Mouse (Mus musculus) spleen, adult 12 weeks (tissue): ENCODE results near the gene Samd7.
"Not testable (repeated sequence)": the region's sequence is repeated elsewhere in the genome, so short reads cannot be mapped to it uniquely, and the experiment has no call there.

Experiments used
- DNase-seq: peaks from one replicate; pipeline ENCODE4 v3.0.0; 2022; ENCODE audit warnings: low spot score

The Samd7 gene

DNA sequence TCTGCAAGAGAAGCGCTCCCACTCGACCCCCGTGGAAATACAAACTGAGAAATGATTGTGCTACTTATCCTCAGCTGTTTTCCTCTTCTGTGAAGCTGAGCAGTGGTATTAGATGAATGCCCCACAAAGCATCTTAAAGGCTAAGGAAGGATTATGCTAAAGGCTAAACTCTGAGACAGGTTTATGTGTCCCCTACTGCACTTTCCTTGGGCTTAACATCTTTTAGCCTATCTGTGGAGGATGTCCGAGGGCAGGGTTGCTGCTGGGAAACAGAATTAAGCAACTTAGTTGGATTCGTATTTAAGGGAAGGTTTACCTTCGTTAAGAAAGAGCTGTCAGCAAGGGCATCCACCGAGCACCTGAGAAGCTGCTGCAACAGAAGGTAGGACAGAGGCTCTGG lies at the start of gene Samd7:
TSS of gene Samd7 (plus strand) at position 288 of the 400 bp plus-strand sequence.
- no peak for DNase-seq

DNA sequence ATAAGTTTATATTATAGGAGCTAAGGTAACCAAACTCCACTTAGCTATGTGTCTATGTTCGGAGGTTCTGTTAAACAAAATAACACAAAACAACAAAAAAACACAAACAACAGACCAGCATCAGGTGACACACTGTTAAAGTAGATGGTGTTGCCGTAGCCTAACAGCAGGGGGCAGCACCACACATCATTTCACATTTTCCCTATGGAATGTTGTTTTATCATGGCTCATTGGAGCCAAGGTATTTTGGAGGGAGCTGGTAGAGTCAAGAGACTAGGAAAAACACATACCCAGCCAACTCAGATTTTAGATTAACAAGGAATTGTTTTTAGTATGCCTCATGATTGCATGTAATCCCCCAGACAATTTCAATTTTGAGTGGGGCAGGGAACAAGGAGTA lies 49.7 kb upstream of the Samd7 start:
- DNase-seq: no peak

DNA sequence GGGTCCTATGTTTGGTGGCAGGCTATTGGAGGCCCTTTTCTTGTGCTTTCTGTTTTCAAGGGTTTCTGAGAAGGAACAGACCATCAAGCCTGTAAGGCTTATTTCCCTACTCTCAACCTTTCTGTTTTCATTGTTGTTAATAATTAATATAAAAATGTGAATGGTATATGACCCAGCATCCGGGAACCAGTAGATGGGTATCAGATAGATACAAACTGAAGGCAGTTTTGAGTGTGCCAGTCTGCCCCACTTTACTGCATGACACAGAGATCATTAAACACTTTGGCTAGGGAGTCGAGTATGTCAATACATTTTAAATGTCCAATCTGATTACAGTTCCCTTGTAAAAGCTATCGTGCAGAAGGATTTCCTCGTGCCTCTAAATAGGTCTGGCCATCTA lies 48.2 kb upstream of the Samd7 start:
- DNase-seq: no peak

DNA sequence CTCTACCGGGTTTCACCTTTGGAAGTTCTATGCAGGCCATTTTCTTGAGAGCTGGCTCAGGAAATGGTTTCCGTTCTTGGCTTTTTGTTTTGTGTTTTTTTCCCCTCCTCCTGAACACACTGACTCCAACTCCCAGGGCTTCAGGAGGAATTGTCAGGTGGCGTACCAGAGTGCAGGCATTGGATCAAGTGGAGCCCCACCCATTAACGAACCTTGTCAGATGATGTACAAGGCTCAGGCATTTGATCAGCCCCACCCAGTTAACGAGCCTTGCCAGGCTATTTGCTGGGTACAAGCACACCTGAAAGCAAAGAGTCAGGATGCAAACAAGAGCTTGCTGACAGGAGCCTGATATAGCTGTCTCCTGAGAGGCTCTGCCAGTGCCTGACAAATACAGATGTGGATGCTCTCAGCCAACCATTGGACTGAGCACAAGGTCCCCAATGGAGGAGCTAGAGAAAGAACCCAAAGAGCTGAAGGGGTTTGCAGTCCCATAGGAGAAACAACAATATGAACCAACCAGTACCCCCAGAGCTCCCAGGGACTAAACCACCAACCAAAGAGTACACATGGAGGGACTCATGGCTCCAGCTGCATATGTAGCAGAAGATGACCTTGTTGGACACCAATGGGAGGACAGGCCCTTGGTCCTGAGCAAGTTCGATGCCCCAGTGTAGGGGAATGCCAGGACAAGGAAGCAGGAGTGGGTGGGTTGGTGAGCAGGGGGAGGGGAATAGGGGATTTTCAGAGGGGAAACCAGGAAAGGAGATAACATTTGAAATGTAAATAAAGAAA lies 46.2 kb upstream of the Samd7 start, which contains the start of gene Lrrc31:
TSS of gene Lrrc31 (minus strand) at position 133 of the 795 bp plus-strand sequence.
- DNase-seq: not testable (repeated sequence)

DNA sequence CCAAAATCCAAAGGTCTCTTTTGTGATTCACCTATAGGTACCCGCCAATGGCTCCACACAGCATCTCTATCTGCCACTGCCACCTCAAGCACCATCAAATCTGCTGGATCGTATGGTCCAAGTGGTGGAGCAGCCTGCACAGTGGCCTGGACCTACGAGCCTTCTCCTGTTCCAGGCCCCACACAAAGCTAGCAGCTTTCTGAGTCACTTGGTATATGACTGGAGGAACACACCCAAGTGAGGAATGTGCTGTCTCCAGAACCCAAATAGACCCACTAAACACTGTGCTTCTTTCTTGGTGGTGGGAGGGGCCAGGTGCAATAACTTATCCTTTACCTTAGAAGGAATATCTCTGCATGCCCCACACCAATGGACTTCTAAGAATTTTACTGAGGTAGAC lies 40.1 kb upstream of the Samd7 start:
- DNase-seq: no peak

DNA sequence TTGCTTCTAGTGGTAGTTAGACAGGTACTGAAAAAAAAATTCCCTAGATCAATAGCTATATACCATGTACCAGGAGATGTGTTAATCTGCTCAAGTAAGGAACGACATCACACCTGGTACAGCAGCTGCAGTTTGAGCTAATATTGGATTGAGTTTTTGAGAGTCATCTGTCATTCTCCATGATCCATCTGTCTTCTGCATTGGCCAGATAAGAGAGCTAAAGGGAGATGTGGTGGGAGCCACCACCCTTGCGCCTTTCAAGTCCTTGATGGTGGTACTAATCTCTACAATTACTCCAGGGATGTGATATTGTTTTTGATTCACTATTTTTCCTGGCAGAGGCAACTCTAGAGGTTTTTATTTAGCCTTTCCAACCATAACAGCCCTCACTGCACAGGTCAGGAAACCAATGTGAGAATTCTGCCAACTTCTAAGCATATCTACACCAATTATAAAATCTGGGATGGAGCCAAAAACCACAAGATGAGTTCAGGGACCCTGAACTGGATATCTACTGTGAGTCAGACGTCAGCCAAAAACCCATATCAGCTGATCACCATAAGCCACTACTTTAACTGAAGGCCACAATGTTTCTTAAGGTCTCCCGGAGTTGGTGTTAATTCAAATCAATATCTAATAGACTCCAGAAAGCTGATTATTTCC lies 39.3 kb upstream of the Samd7 start:
- peak; percentile 0 for DNase-seq

DNA sequence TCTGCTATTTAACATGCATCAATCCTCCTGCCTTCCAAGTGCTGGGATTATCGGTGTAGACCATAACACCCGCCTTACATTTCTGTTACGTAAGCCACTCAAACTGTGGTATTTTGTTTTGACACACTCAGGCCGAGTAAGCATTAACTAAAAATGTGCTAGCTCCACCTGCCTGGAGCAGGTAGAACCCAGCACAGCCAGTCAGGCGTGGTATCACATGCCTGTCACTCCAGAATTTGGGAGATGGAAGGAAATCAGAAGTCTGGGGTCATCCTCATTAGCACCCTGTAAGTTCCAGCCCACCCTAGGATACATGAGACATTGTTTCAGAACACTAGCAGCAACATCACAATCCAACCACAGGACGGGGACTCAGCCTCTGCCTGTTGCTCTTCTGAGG lies 35.9 kb upstream of the Samd7 start:
- DNase-seq: no peak

DNA sequence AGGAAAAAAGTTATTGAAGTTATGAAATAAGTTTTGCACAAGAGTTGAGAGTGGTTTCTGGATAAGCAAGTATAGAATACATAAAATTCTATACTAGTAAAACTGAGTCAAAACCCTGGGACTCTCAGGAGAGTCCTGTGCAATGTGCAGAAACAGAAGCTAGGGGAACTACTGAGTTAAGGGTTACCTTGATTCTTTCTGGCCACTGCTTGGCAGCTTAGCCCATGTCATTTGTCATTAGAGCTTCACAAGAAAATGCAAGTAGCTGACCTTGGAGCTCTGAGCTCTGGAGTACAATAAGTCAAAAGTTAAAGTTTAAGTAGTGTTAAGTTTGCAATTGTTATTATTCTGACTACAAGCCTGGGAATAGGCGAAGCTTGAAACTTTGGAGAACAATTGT lies 32.8 kb upstream of the Samd7 start:
- DNase-seq: no peak

DNA sequence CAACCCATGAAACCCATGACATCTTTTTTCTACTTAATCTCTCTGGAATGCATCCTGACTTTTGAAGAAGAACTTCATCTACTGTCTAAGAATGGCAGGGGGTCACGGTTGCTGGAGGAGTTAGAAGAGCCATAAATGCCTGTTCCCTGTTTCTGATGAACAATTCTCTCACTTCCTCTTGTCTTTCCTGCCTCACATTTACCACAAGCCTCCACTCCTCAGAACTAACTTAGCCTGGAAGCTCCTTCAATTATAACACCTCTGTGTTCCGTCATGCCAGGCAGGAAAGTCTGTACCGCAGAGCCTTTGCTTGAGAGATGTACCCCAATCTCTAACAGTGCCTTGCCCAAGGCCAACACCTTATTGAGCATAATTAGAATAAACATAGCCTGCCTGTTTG lies 27.4 kb upstream of the Samd7 start:
- DNase-seq: no peak

DNA sequence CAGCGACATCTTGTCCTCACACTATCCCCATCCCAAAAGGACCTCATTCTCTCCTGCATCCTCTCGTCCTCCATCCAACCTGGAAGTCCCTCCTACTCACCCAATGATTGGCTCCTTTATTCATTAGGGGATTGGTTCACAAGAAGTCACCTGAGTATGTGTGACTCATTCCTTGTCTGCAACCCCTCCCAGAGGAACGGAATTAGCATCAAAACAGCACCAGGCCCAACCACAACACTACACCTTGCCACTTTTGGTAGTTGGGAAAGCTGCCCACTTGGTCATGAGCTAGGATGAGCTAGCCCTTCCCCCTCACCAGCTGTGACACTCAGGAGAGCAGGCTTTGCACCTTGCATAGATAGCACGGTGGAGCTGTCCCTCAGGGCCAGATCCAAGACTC lies 24.1 kb upstream of the Samd7 start:
- no peak for DNase-seq

DNA sequence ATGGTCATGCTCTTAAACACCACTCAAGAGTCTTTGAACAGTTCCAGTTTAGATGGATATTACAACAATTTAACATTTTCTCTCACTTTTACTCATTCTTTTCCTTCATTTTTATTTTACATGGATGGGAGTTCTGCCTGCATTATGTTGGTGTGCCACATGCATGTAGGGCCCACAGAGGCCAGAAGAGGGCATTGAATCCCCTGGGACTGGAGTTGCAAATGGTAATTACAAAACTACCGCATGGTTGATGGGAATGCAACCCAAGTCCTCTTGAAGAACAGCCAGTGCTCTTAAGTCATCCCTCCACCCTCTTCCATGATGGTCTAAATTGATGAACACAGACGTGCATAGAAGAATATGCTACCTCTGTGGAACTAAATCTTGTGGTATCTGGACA lies 23.6 kb upstream of the Samd7 start:
- DNase-seq: no peak

DNA sequence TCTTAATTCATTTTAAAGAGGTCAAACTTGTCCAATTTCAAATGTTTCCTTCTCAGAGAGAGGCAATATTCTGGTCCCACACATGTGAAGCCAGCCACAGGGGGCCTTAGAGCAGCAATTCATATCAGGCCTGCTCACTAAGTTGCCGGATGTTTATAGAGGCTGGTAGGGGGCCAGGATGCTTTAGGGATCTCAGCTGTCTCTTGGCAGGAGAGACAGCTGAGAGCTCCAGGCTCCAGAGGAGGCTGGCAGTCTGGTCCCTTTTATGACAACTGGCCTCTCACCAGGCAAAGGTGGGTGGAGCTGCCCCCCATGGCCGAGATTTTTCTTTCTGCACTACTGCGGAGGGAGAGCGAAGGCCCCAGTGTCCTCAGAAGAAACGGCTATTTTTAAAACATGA lies 22.9 kb upstream of the Samd7 start:
- no peak for DNase-seq

DNA sequence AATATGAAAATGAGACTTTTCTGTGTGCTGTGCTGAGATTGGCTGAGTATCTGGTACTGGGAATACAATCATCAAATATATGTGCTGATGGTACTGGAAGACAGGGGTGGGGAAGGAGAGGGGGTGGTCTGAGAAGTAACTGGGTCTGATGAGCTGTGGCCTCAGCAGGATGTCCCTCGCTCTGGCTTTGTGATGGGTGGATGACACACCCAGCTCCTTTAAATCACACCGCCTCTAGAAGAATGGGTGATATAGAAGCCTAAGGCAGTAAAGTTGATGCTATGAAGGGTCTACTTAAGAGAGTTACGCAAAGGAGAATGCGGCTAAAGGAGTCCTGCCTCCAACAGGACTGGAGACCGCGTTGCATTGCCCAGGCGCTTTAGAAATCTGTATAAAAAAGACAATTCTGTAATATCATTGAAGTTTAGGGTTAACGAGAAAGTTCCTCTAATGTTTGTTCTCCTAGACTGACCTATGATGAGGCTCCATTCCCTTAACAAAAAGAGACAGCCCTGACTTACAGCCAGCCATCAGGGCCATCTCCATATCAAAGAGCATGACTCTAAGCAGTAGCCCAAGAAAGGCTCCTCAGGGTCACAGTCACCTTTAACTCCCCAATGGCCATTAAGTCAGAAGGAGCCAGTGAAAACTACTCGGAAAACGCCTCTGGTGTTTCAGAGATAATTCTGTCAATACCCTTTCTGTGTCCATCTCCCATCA lies 21.8 kb upstream of the Samd7 start:
- DNase-seq: no peak

DNA sequence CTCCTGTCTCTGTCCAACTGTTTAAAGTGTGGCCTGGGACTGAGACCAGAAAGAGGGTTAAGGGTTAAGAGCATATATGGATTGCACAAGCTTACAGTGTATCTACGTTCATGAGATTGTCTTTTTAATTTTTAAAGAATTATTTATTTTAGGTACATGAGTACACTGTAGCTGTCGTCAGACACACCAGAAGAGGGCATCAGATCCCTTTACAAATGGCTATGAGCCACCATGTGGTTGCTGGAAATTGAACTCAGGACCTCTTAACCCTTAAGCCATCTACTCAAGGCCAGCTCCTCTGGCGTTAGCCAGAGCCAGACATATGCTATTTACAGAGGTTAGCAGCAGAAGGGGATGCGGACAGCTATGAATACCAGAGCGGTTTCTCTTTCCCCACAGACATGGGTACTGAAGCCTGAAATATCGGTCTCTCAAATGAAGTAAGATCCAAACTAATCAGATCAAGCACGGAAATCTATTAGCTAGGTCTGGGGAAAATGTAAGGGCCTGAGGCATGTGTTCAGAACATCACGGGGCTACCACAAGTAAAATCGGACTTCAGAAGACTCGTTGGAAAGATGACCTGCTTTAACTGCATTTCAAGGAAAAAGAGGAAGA lies 21.1 kb upstream of the Samd7 start:
- DNase-seq: no peak

DNA sequence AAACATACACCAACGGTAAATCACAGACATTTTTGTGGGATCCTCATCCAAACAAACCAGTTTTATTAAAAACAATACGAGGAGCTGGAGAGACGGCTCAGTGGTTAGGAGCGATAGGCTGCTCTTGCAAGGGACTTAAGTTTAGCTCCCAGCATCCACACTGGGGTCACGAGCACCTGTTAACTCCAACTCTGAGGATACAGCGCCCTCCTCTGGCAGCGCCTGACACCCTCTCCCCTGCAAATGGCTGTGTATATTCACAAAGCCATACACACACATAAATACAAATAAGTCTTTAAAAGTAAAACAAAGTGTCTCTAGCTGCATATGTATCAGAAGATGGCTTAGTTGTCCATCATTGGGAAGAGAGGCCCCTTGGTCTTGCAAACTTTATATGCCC lies 20.6 kb upstream of the Samd7 start:
- DNase-seq: no peak

DNA sequence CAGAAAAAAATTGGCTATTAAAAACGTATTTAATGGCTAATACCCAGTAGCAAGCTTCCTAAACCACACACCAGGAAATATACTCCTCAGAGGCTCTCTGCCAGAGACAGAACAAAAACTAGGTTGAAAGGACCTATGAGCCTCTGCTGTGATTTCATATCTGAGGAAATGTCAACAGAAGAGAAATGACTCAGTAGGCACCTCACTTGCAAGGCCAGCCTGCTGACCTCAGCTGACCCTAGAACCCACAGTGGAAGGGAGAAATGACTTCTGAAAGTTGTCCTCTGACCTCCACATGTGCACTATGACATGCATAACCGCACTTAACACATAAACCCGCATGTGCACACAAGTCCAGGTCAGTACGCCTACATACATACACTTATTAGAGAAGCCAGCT lies 18.9 kb upstream of the Samd7 start:
- DNase-seq: no peak

DNA sequence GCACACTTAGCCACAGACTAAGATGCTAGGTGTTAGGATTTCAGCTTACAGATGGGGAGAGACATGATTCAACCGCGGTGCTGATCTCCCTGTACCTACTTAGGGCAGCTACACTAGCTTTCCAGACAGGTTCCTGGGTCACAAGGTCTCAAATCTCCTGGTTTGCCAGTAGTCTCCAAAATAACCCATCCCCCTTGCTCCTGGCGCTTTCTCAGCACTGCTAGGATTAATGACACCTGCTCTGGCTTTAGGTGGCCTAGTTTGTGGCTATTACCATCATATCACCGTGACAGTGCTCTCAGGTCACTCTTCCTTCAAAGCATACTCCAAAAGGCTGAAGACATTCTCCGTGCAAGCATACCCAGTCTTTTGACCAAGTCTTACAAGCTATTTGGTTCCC lies 17.0 kb upstream of the Samd7 start:
- DNase-seq: no peak

DNA sequence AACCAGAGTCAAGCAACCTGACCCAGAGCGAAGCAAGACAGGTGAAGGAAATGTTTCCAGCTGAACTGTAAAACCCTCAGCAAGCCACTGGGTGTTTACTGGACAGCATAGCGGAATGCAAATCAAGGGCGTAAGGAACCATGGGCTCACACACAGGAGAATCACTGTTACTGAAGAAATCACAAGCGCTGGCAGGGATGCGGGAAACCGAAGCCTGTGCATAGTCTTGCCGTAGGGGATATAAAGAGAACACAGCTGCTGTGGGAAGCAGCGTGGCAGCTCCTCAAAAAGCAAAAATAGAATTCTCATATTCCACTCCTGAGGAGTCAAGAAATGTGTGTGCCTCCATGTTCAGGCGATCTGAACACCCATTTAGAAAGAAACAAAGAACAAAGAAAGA lies 9.3 kb upstream of the Samd7 start:
- DNase-seq: no peak

DNA sequence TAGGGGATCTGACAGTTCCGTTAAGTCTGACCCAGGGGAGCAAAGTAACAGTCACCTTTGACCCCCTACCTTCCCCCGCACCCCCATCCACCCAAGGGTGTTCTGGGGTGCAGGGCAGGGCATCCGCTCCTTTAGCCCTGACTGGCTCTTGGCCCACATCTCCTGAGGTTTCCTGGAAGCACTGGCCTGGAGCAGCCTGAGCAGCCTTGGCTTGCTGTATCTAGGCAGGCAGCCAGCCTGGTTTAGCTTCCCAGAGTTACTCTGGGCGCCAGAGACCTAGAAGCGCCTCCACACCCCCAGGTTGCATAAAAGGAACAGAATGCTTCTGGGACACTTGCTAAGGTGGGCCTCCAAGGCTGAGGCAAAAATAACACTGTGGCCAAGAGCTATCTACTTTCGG lies 4.8 kb upstream of the Samd7 start:
- DNase-seq: no peak

DNA sequence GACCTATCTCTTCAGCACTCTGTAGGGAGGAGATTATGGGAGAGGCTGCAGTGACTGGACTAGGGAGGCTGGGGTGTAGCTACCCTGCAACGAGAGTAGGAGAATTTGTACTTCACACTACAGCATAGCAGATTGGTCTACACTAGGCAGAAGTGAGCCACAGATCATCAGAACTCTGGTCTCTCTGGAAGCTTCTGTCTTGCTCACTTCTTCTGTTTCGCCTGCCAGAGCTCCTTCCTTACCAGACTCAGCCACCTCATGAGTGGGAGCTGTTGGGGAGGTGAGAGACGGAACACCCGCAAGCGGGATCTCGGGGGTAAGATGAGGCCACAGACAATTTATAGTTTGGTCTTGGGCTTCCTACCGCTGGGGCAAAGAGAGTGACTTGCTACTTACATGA lies 3.2 kb upstream of the Samd7 start:
- no peak for DNase-seq

DNA sequence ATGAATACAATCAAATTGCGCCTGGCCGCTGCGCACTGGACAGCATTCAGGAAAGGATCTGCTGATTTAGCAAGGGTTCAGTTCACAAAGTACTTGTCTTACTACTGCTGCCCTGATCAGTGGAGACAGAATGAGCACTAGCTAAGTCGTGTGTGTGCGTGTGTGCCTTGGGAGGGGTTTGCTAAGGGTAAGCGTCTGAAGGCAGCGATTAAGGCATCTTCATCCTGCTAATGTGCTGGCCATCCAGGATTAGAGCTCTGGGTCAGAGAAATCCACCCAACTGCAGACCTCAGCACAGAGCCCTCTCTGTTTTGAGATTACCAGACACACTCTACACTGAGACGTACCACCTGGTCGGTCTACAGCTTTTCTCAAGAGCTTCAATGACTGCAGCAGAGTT lies 2.2 kb downstream of the Samd7 start:
- DNase-seq: no peak

DNA sequence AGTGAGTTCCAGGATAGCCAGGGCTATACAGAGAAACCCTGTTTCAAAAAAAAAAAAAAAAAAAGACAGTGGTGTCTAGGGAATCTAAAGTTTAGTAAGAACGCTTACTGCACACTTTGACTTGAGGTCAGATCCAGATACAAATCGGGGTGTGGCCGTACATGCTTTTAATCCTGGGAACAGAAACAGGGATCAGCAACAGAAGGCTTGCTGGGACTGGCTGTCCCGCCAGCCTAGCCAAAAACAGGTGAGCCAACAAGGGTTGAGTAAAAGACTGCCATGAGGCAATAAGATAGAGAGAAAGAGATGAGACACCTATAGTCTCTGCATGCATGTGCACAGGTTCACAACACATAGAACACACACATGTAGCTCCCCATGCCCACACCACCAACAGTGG lies 8.6 kb downstream of the Samd7 start:
- DNase-seq: no peak

DNA sequence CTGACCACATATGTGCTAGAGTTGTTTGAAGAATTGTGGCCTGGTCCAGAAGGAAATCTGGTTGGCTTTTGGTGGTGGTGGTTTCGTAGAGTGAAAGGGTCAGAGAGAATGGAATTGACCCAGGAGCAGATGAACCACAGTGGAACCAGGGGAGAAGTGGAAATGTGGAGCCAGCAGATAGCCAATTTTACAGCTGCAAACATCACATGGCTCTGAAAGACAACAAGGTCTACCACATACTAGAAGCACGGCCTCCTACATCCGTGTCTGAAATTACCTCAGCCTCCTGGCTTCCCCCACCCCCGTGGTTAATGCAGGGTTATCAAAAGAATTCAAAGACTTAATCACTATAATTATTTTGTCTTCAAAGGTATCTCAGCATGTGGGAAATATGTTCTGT lies 18.8 kb downstream of the Samd7 start:
- peak; percentile 13 for DNase-seq
